Comparison of ENCODE assay signal across 8 mouse cellular contexts in genomic region chr4:125282154-125282973, GRCm38 (mm10).
DNase-seq lines count a peak whose midpoint lies in the region; ATAC-seq and TF ChIP-seq lines count a peak whose summit lies in the region.

No protein-coding gene starts in this region.

- WGBS in forebrain, embryonic 15.5 days, result 13% methylated on average over 21 of the region's 21 CpGs
- WGBS in hindbrain, embryonic 10.5 days, result 14% methylated on average over 21 of the region's 21 CpGs
- 15% methylated on average over 20 of the region's 21 CpGs for WGBS in midbrain, embryonic 12.5 days
- 14% methylated on average over 21 of the region's 21 CpGs for WGBS in stomach, postnatal 0 days

- H3K9me3 ChIP-seq in forebrain, embryonic 15.5 days, result no peaks in the 10 kb centered on the region
- H3K9me3 ChIP-seq in hindbrain, embryonic 10.5 days, result no peaks in the 10 kb centered on the region
- H3K9me3 ChIP-seq in midbrain, embryonic 12.5 days, result no peaks in the 10 kb centered on the region
- H3K9me3 ChIP-seq in stomach, postnatal 0 days (ENCODE audit: control insufficient read depth, low read length), result no peaks in the 10 kb centered on the region

- peak overlapping the region; percentile 80 for H3K27ac ChIP-seq in forebrain, embryonic 15.5 days (replicated peaks)
- peak overlapping the region; percentile 75 for H3K27ac ChIP-seq in hindbrain, embryonic 10.5 days
- peak overlapping the region; percentile 71 for H3K27ac ChIP-seq in midbrain, embryonic 12.5 days (replicated peaks)
- H3K27ac ChIP-seq in stomach, postnatal 0 days (replicated peaks), result no peak overlapping the region

- H3K4me3 ChIP-seq in forebrain, embryonic 15.5 days, result peak overlapping the region; percentile 32
- peak overlapping the region; percentile 39 for H3K4me3 ChIP-seq in hindbrain, embryonic 10.5 days
- H3K4me3 ChIP-seq in midbrain, embryonic 12.5 days, result 0 out of 2 replicates have a peak overlapping the region, but pooled peaks have one; percentile 6
- H3K4me3 ChIP-seq in stomach, postnatal 0 days (ENCODE audit: low read depth, low read length), result no peak overlapping the region

- ATAC-seq in forebrain, embryonic 15.5 days (replicated peaks), result peak; percentile 91
- ATAC-seq in midbrain, embryonic 12.5 days (ENCODE audit: low FRiP score, low read depth), result peak; percentile 90
- peak; percentile 25; the same call in 1 of the 2 replicates for ATAC-seq in stomach, postnatal 0 days (ENCODE audit: low FRiP score, low TSS enrichment)

- TF ChIP-seq EP300 in stomach, postnatal 0 days (optimal IDR thresholded peaks at IDR 0.05), result no peak

- H3K9ac ChIP-seq in forebrain, embryonic 15.5 days (replicated peaks), result peak overlapping the region; percentile 25; the same call in 1 of the 2 replicates
- 0 out of 2 replicates have a peak overlapping the region, but pooled peaks have one; percentile 3 for H3K9ac ChIP-seq in midbrain, embryonic 12.5 days (replicated peaks)
- no peak overlapping the region for H3K9ac ChIP-seq in stomach, postnatal 0 days (ENCODE audit: low read length)

- peaks cover 25% of the 10 kb centered on the region for H3K4me1 ChIP-seq in forebrain, embryonic 15.5 days
- H3K4me1 ChIP-seq in hindbrain, embryonic 10.5 days (replicated peaks), result peaks cover 30% of the 10 kb centered on the region
- peaks cover 18% of the 10 kb centered on the region for H3K4me1 ChIP-seq in midbrain, embryonic 12.5 days
- no peaks in the 10 kb centered on the region for H3K4me1 ChIP-seq in stomach, postnatal 0 days (replicated peaks; ENCODE audit: control insufficient read depth, insufficient read depth)

- H3K4me2 ChIP-seq in forebrain, embryonic 15.5 days (replicated peaks), result peak overlapping the region; percentile 49
- H3K4me2 ChIP-seq in midbrain, embryonic 12.5 days (replicated peaks), result peak overlapping the region; percentile 32
- no peak overlapping the region for H3K4me2 ChIP-seq in stomach, postnatal 0 days (replicated peaks; ENCODE audit: low read depth)

- H3K36me3 ChIP-seq in forebrain, embryonic 15.5 days, result no peaks in the 10 kb centered on the region
- no peaks in the 10 kb centered on the region for H3K36me3 ChIP-seq in hindbrain, embryonic 10.5 days
- no peaks in the 10 kb centered on the region for H3K36me3 ChIP-seq in midbrain, embryonic 12.5 days
- no peaks in the 10 kb centered on the region for H3K36me3 ChIP-seq in stomach, postnatal 0 days (ENCODE audit: control insufficient read depth, insufficient read depth, low read length)

- DNase-seq in WW6 (ENCODE audit: low read depth, low spot score), result peak; percentile 39
- DNase-seq in cerebellum, adult 11-12 months, result peak; percentile 41
- DNase-seq in hindbrain, embryonic 10.5 days (ENCODE audit: low spot score), result peak; percentile 84
- DNase-seq in layer of hippocampus, adult 9-11 months, result peak; percentile 72
- DNase-seq in stomach, postnatal 0 days (ENCODE audit: low spot score), result peak; percentile 31
- no peak for DNase-seq in urinary bladder, postnatal 4 days (ENCODE audit: low spot score in 2 of 2)

- H3K27me3 ChIP-seq in forebrain, embryonic 15.5 days, result no peaks in the 10 kb centered on the region; the same call in 1 of the 2 replicates
- peaks cover 30% of the 10 kb centered on the region for H3K27me3 ChIP-seq in hindbrain, embryonic 10.5 days (ENCODE audit: insufficient read depth, poor library complexity, severe bottlenecking)
- peaks cover 48% of the 10 kb centered on the region for H3K27me3 ChIP-seq in midbrain, embryonic 12.5 days
- no peaks in the 10 kb centered on the region for H3K27me3 ChIP-seq in stomach, postnatal 0 days (ENCODE audit: control insufficient read depth, insufficient read depth, low read length)

- no peak for TF ChIP-seq CTCF in stomach, postnatal 0 days (IDR thresholded peaks at IDR 0.05; ENCODE audit: low read depth)

Comparison
In these comparisons a context has a peak if more than half of its experiments do, and no peak if none do; other contexts are left out.
1. DNase-seq: peak in WW6 (single experiment), cerebellum, adult 11-12 months (single experiment), hindbrain, embryonic 10.5 days (single experiment), layer of hippocampus, adult 9-11 months (single experiment) and stomach, postnatal 0 days (single experiment); none in urinary bladder, postnatal 4 days (0 of 2).
2. ATAC-seq: peak in every context shown above with its lines; median percentile 91 in forebrain, embryonic 15.5 days; 90 in midbrain, embryonic 12.5 days; 25 in stomach, postnatal 0 days.